Mouse (Mus musculus) bone marrow macrophage, adult 2 months (primary cell): ENCODE results near the gene Rplp2.
A peak's percentile ranks its signal among the peaks of the same experiment; 100 is the strongest.

Experiments used
- CTCF ChIP-seq: IDR thresholded peaks from 2 replicates; pipeline ENCODE4 v1.5.1; 2012; ENCODE audit warnings: low read depth, mild to moderate bottlenecking, low read length, moderate library complexity
- POLR2A ChIP-seq: IDR thresholded peaks from 2 replicates; pipeline ENCODE4 v1.6.1; 2012; ENCODE audit warnings: mild to moderate bottlenecking, low read depth, low read length, borderline replicate concordance

GRCm38 (mm10) chr7:141403305-141403704, 43.9 kb upstream of the Rplp2 start:
- TF ChIP-seq CTCF: peak; percentile 48; the same call in 1 of the 2 replicates
- no peak for TF ChIP-seq POLR2A
